Mouse (Mus musculus): ENCODE measurements around the gene Oxsm. TPM values are rescaled to one million over a fixed set of nuclear protein-coding genes. Genes with fewer than 3 reads are reported as not detected.

The Oxsm gene
- polyA plus RNA-seq, 1 experiment from 2014 or later: 2.6 TPM

GRCm38 (mm10) chr14:16230581-16230980 lies 19.0 kb downstream of the Oxsm start:
- Histone ChIP-seq H3K4me3 (ENCODE audit: low read depth, low read length) (no peak overlapping the region), H3K9ac (ENCODE audit: low read depth, low read length) (no peak overlapping the region), H3K9me3 (ENCODE audit: control insufficient read depth, low read length) (no peaks in the 10 kb centered on the region), H3K27me3 (replicated peaks; ENCODE audit: control insufficient read depth, insufficient read depth, low read length) (no peaks in the 10 kb centered on the region), H3K4me2 (no peak overlapping the region), H3K27ac (ENCODE audit: low read depth, low read length) (no peak overlapping the region), H3K4me1 (replicated peaks; ENCODE audit: control insufficient read depth, insufficient read depth, low read length) (no peaks in the 10 kb centered on the region), H3K36me3 (ENCODE audit: control insufficient read depth, insufficient read depth, low read length) (no peaks in the 10 kb centered on the region)
- ATAC-seq (replicated peaks; ENCODE audit: low FRiP score) (no peak), DNase-seq (ENCODE audit: low spot score) (no peak)

DNA sequence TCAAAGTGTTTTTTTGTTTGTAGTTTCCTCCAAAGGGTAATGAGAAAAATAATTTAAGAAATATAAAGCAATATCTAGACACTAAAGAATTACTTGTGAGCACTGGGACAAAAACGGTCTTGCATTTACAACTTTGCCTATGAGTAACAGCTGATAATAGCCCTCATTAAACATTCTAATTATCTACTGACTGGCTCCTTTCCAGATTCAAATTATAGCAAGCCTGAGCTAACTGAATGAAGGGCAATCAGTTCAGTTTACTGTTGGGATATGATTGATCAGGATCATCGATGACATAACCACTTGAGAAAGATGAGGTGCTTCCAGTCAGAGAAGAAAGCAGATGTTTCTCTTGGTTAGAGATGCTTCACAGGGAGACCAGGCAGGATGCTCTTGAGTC lies 20.2 kb downstream of the Oxsm start:
- no peaks in the 10 kb centered on the region for H3K36me3 ChIP-seq (ENCODE audit: control insufficient read depth, insufficient read depth, low read length)
- no peaks in the 10 kb centered on the region for H3K4me1 ChIP-seq (replicated peaks; ENCODE audit: control insufficient read depth, insufficient read depth, low read length)
- DNase-seq (ENCODE audit: low spot score) (no peak), ATAC-seq (replicated peaks; ENCODE audit: low FRiP score) (no peak)
- 76% methylated on average over 2 of the region's 2 CpGs for WGBS
- no peak overlapping the region for H3K27ac ChIP-seq (ENCODE audit: low read depth, low read length)
- H3K4me3 ChIP-seq (ENCODE audit: low read depth, low read length): no peak overlapping the region
- no peak overlapping the region for H3K9ac ChIP-seq (ENCODE audit: low read depth, low read length)
- H3K4me2 ChIP-seq: no peak overlapping the region
- no peaks in the 10 kb centered on the region for H3K27me3 ChIP-seq (replicated peaks; ENCODE audit: control insufficient read depth, insufficient read depth, low read length)
- H3K9me3 ChIP-seq (ENCODE audit: control insufficient read depth, low read length): no peaks in the 10 kb centered on the region

GRCm38 (mm10) chr14:16219015-16219414 lies 30.6 kb downstream of the Oxsm start:
- Histone ChIP-seq H3K4me3 (ENCODE audit: low read depth, low read length) (no peak overlapping the region), H3K9ac (ENCODE audit: low read depth, low read length) (no peak overlapping the region), H3K4me2 (no peak overlapping the region), H3K36me3 (ENCODE audit: control insufficient read depth, insufficient read depth, low read length) (no peaks in the 10 kb centered on the region), H3K9me3 (ENCODE audit: control insufficient read depth, low read length) (no peaks in the 10 kb centered on the region), H3K27me3 (replicated peaks; ENCODE audit: control insufficient read depth, insufficient read depth, low read length) (no peaks in the 10 kb centered on the region), H3K4me1 (replicated peaks; ENCODE audit: control insufficient read depth, insufficient read depth, low read length) (no peaks in the 10 kb centered on the region), H3K27ac (ENCODE audit: low read depth, low read length) (no peak overlapping the region)
- ATAC-seq (replicated peaks; ENCODE audit: low FRiP score) (no peak), DNase-seq (ENCODE audit: low spot score) (no peak)
- WGBS: 55% methylated on average over 2 of the region's 2 CpGs

DNA sequence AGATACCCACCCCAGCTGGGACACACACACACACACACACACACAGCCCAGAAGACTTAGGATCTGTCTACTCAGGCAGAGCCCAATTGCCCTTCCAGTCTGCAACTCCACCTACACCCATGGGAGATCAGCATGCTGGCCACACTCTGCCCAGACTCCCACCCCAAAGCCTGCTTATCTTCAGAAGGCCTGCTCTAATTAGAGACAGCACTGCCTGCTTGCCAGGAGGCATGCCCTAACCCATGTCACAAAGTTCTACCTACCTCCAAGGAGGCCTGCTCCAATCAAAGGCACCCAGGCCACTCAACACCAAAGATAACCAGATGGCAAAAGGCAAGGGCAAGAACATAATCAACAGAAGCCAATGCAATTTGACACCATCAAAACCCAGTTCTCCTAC lies 41.9 kb downstream of the Oxsm start:
- H3K4me1 ChIP-seq (replicated peaks; ENCODE audit: control insufficient read depth, insufficient read depth, low read length): no peaks in the 10 kb centered on the region
- no peak overlapping the region for H3K4me3 ChIP-seq (ENCODE audit: low read depth, low read length)
- H3K36me3 ChIP-seq (ENCODE audit: control insufficient read depth, insufficient read depth, low read length): no peaks in the 10 kb centered on the region
- H3K27ac ChIP-seq (ENCODE audit: low read depth, low read length): no peak overlapping the region
- no peaks in the 10 kb centered on the region for H3K27me3 ChIP-seq (replicated peaks; ENCODE audit: control insufficient read depth, insufficient read depth, low read length)
- no peak overlapping the region for H3K9ac ChIP-seq (ENCODE audit: low read depth, low read length)
- DNase-seq (ENCODE audit: low spot score): no peak
- H3K9me3 ChIP-seq (ENCODE audit: control insufficient read depth, low read length): no peaks in the 10 kb centered on the region
- ATAC-seq (replicated peaks; ENCODE audit: low FRiP score): no peak; the same call in 1 of the 2 replicates
- no peak overlapping the region for H3K4me2 ChIP-seq

DNA sequence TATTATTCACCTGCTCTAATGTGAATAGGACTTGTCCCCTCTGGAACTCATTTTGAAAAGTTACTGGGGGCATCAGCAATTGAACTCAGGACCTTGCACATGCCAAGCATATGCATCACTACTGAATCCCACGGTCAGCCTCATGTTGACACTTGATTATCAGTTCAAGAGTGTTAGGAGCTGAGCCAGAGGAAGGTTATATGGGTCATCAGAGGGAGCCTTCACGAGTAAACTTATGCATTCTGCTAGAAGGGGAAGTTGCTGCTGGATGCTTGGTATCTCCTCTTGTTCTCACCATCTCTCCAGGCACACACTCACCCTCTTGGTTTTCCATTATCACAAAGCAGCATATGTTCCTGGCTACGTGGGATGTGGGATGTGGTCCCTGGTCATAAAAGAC lies 47.9 kb downstream of the Oxsm start:
- H3K4me2 ChIP-seq: no peak overlapping the region
- no peak overlapping the region for H3K4me3 ChIP-seq (ENCODE audit: low read depth, low read length)
- H3K27me3 ChIP-seq (replicated peaks; ENCODE audit: control insufficient read depth, insufficient read depth, low read length): no peaks in the 10 kb centered on the region
- no peak overlapping the region for H3K9ac ChIP-seq (ENCODE audit: low read depth, low read length)
- ATAC-seq (replicated peaks; ENCODE audit: low FRiP score) (no peak), DNase-seq (ENCODE audit: low spot score) (no peak)
- no peak overlapping the region for H3K27ac ChIP-seq (ENCODE audit: low read depth, low read length)
- H3K36me3 ChIP-seq (ENCODE audit: control insufficient read depth, insufficient read depth, low read length): no peaks in the 10 kb centered on the region
- H3K9me3 ChIP-seq (ENCODE audit: control insufficient read depth, low read length): no peaks in the 10 kb centered on the region
- WGBS: 23% methylated on average over 3 of the region's 3 CpGs
- no peaks in the 10 kb centered on the region for H3K4me1 ChIP-seq (replicated peaks; ENCODE audit: control insufficient read depth, insufficient read depth, low read length)

DNA sequence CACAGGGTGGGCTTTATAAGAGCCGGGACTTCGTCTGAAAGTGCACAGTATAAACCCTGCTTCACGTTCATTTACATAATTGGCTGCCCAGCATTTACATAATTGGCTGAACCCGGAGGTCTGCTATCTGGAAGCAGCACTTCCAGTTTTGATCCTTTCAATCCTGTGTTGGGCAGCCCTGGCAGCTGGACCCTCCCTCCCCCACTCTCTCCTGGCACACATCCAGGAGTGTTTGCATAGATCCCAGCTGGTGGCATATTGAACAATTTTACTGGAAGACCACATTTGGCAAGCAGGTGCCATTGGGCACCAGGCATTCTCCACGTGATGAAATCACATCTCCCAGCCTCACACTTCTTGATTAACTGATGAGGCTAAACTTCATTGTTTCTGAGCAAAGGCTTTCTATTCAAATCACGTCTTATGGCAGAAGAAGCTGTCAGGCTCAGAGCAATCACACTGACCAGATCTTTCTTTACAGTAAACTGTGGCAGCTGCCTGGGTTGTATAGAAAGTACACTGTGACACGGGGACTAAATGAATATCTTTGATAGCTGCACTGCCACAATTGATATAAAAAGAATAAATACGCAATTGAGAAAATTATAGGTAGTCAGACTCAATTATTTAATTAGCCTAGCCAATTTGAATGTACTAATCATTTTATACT lies 48.5 kb downstream of the Oxsm start:
- Histone ChIP-seq H3K4me2 (no peak overlapping the region), H3K9ac (ENCODE audit: low read depth, low read length) (no peak overlapping the region), H3K4me1 (replicated peaks; ENCODE audit: control insufficient read depth, insufficient read depth, low read length) (no peaks in the 10 kb centered on the region), H3K27ac (ENCODE audit: low read depth, low read length) (no peak overlapping the region), H3K27me3 (replicated peaks; ENCODE audit: control insufficient read depth, insufficient read depth, low read length) (no peaks in the 10 kb centered on the region), H3K36me3 (ENCODE audit: control insufficient read depth, insufficient read depth, low read length) (no peaks in the 10 kb centered on the region), H3K4me3 (ENCODE audit: low read depth, low read length) (no peak overlapping the region), H3K9me3 (ENCODE audit: control insufficient read depth, low read length) (no peaks in the 10 kb centered on the region)
- DNase-seq (ENCODE audit: low spot score) (no peak), ATAC-seq (replicated peaks; ENCODE audit: low FRiP score) (no peak)
- WGBS: 56% methylated on average over 8 of the region's 8 CpGs

DNA sequence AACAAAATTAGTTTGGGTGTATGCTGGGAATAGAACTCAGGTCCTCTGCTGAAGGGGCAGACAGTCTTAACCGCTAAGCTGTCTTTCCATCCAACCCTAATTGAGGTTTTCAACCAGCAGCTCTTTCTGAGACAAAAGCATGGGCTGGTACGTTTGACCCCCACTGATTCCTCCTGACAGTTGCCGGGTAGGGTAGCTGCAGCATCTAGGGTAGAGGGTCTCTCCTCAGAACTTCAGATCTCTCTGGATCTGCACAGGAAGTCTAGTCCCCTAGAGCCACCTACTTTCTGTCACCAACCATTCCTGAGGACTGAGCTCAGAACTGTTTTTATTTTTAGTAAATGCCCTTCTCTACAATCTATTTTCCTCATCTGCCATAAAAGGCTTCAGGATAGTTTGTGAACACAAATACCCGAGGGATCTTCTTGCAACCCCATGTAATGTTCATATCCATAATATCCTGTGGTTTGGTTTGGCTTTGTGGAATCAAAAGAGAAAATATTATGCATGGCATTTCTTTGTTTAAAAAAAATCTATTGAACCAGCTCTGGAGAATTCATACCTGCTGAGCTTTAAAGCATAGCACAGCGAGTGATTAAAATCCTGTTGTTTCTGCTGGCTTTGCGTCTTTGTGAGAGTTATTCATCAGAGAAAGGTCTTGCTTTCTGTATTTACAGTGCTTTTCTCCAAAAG lies 49.2 kb downstream of the Oxsm start:
- no peak for DNase-seq (ENCODE audit: low spot score)
- Histone ChIP-seq H3K36me3 (ENCODE audit: control insufficient read depth, insufficient read depth, low read length) (no peaks in the 10 kb centered on the region), H3K4me3 (ENCODE audit: low read depth, low read length) (no peak overlapping the region), H3K4me2 (no peak overlapping the region), H3K9me3 (ENCODE audit: control insufficient read depth, low read length) (no peaks in the 10 kb centered on the region), H3K9ac (ENCODE audit: low read depth, low read length) (no peak overlapping the region), H3K27me3 (replicated peaks; ENCODE audit: control insufficient read depth, insufficient read depth, low read length) (no peaks in the 10 kb centered on the region), H3K4me1 (replicated peaks; ENCODE audit: control insufficient read depth, insufficient read depth, low read length) (no peaks in the 10 kb centered on the region), H3K27ac (ENCODE audit: low read depth, low read length) (no peak overlapping the region)
- 59% methylated on average over 6 of the region's 6 CpGs for WGBS
- no peak for ATAC-seq (replicated peaks; ENCODE audit: low FRiP score)

GRCm38 (mm10) chr14:16196518-16196917 lies 53.1 kb downstream of the Oxsm start:
- Histone ChIP-seq H3K9ac (ENCODE audit: low read depth, low read length) (no peak overlapping the region), H3K9me3 (ENCODE audit: control insufficient read depth, low read length) (no peaks in the 10 kb centered on the region), H3K36me3 (ENCODE audit: control insufficient read depth, insufficient read depth, low read length) (no peaks in the 10 kb centered on the region), H3K4me2 (no peak overlapping the region), H3K4me1 (replicated peaks; ENCODE audit: control insufficient read depth, insufficient read depth, low read length) (no peaks in the 10 kb centered on the region), H3K27ac (ENCODE audit: low read depth, low read length) (no peak overlapping the region), H3K27me3 (replicated peaks; ENCODE audit: control insufficient read depth, insufficient read depth, low read length) (no peaks in the 10 kb centered on the region), H3K4me3 (ENCODE audit: low read depth, low read length) (no peak overlapping the region)
- DNase-seq (ENCODE audit: low spot score): no peak
- 52% methylated on average over 4 of the region's 4 CpGs for WGBS
- ATAC-seq (replicated peaks; ENCODE audit: low FRiP score): no peak

- no peak for ATAC-seq (replicated peaks; ENCODE audit: low FRiP score)
- Histone ChIP-seq H3K4me3 (ENCODE audit: low read depth, low read length) (no peak overlapping the region), H3K9me3 (ENCODE audit: control insufficient read depth, low read length) (no peaks in the 10 kb centered on the region), H3K4me2 (no peak overlapping the region), H3K27ac (ENCODE audit: low read depth, low read length) (no peak overlapping the region), H3K27me3 (replicated peaks; ENCODE audit: control insufficient read depth, insufficient read depth, low read length) (no peaks in the 10 kb centered on the region), H3K9ac (ENCODE audit: low read depth, low read length) (no peak overlapping the region), H3K36me3 (ENCODE audit: control insufficient read depth, insufficient read depth, low read length) (no peaks in the 10 kb centered on the region), H3K4me1 (replicated peaks; ENCODE audit: control insufficient read depth, insufficient read depth, low read length) (no peaks in the 10 kb centered on the region)
- DNase-seq (ENCODE audit: low spot score): no peak
- 44% methylated on average over 1 of the region's 1 CpGs for WGBS
Observed at GRCm38 (mm10) chr14:16195486-16195885, 54.1 kb downstream of the Oxsm start.

Measured in liver, embryonic 11.5 days (tissue).